In the genomic region with DNA sequence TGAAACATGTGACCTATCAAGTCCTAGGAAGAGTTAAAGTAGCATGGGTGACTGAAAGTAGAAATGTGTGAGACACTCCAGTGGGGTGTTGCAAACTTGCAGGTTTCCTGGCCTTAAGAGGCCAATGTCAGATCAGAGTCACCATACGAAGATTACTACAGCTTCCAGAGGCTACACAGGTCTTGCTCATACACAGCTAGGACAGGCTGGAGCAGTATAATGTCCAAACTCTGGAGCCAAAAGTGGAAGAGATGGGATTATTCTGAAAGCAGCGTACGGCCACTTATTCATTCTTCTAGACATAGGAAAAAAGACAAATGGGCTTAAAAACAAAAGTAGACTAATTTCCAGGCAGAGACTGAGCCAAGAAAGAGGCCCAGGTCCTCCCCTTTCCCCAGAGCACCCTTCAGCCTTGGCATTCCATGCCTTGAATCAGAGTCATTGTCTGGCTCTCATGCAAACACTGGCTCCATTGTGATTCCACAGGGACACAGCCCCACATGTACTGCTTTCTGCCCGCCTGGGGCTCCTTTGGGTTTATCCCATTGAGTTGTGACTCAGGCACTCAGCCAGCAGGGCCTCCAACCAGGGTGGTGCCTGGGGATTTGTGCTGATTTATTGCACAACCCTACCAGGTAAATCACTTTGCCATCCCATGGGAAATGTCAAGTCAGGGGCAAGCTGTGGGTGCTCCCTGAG, we compare ENCODE assay signal across 8 mouse cellular contexts.
DNase-seq lines count a peak whose midpoint lies in the region; ATAC-seq and TF ChIP-seq lines count a peak whose summit lies in the region.

No protein-coding gene starts in this region.

- H3K27me3 ChIP-seq in hindbrain, embryonic 13.5 days: no peaks in the 10 kb centered on the region
- H3K27me3 ChIP-seq in stomach, postnatal 0 days (ENCODE audit: control insufficient read depth, insufficient read depth, low read length): no peaks in the 10 kb centered on the region

- peak; percentile 80 for ATAC-seq in hindbrain, embryonic 13.5 days (ENCODE audit: low FRiP score)
- ATAC-seq in stomach, postnatal 0 days (ENCODE audit: low FRiP score, low TSS enrichment): peak; percentile 90
- ATAC-seq in granulocyte monocyte progenitor cell, adult 5-6 weeks (replicated peaks; ENCODE audit: poor library complexity, severe bottlenecking): no peak

- peak; percentile 29 for TF ChIP-seq EP300 in stomach, postnatal 0 days (optimal IDR thresholded peaks at IDR 0.05)

- H3K4me1 ChIP-seq in hindbrain, embryonic 13.5 days (replicated peaks): peaks cover 10% of the 10 kb centered on the region
- H3K4me1 ChIP-seq in stomach, postnatal 0 days (replicated peaks; ENCODE audit: control insufficient read depth, insufficient read depth): peaks cover 2% of the 10 kb centered on the region; the same call in 1 of the 2 replicates

- no peak overlapping the region for H3K9ac ChIP-seq in hindbrain, embryonic 13.5 days
- H3K9ac ChIP-seq in stomach, postnatal 0 days (ENCODE audit: low read length): no peak overlapping the region

- no peaks in the 10 kb centered on the region for H3K9me3 ChIP-seq in hindbrain, embryonic 13.5 days
- H3K9me3 ChIP-seq in stomach, postnatal 0 days (ENCODE audit: control insufficient read depth, low read length): no peaks in the 10 kb centered on the region

- WGBS in hindbrain, embryonic 13.5 days: 40% methylated on average over 4 of the region's 4 CpGs
- WGBS in stomach, postnatal 0 days: 17% methylated on average over 4 of the region's 4 CpGs

- no peak overlapping the region for H3K4me2 ChIP-seq in hindbrain, embryonic 13.5 days
- H3K4me2 ChIP-seq in stomach, postnatal 0 days (replicated peaks; ENCODE audit: low read depth): no peak overlapping the region

- H3K36me3 ChIP-seq in hindbrain, embryonic 13.5 days: no peaks in the 10 kb centered on the region
- no peaks in the 10 kb centered on the region for H3K36me3 ChIP-seq in stomach, postnatal 0 days (ENCODE audit: control insufficient read depth, insufficient read depth, low read length)

- H3K4me3 ChIP-seq in hindbrain, embryonic 13.5 days: no peak overlapping the region
- H3K4me3 ChIP-seq in stomach, postnatal 0 days (ENCODE audit: low read depth, low read length): no peak overlapping the region

- peak overlapping the region; percentile 75 for H3K27ac ChIP-seq in hindbrain, embryonic 13.5 days
- peak overlapping the region; percentile 88 for H3K27ac ChIP-seq in stomach, postnatal 0 days (replicated peaks)

- DNase-seq in layer of hippocampus, adult 11-12 months (ENCODE audit: low spot score): peak; percentile 47
- DNase-seq in layer of hippocampus, postnatal 25 days (ENCODE audit: extremely low spot score in 1 of 2, low spot score in 1 of 2): no peak
- peak; percentile 37 for DNase-seq in brain, embryonic 18.5 days (ENCODE audit: low read depth, low spot score)
- DNase-seq in lung, postnatal 36 days: peak; percentile 41
- DNase-seq in stomach, postnatal 0 days (ENCODE audit: low spot score): peak; percentile 87
- DNase-seq in frontal cortex, postnatal 25 days (ENCODE audit: low spot score in 2 of 2): no peak

- no peak for TF ChIP-seq CTCF in stomach, postnatal 0 days (IDR thresholded peaks at IDR 0.05; ENCODE audit: low read depth)

Comparison
In these comparisons a context has a peak if more than half of its experiments do, and no peak if none do; other contexts are left out.
1. DNase-seq: peak in layer of hippocampus, adult 11-12 months (single experiment), brain, embryonic 18.5 days (single experiment), lung, postnatal 36 days (single experiment) and stomach, postnatal 0 days (single experiment); none in layer of hippocampus, postnatal 25 days (0 of 2) and frontal cortex, postnatal 25 days (0 of 2).